Mouse (Mus musculus) heart, embryonic 12.5 days (tissue): ENCODE measurements around the gene Dnajb14. TPM values are rescaled to one million over a fixed set of nuclear protein-coding genes. Genes with fewer than 3 reads are reported as not detected.

Source experiments
- polyA plus RNA-seq: library from polyadenylated mRNA; unstranded; fragments of >200 nt; fragmentation: Nextera tagmentation; extraction: Ambion mirVana; gene quantifications from 2 replicates; pipeline ENCODE4 v1.2.1, GENCODE M21; 2016

The Dnajb14 gene
- polyA plus RNA-seq, 1 experiment from 2014 or later: 14.1 TPM

Other genes starting within 250 kb of the Dnajb14 start
- gene Ddit4l, start 246.1 kb upstream of the Dnajb14 start, polyA plus RNA-seq: 5.9 and 6.5 TPM in 2 replicates
- gene Gm21962, start 196.2 kb upstream of the Dnajb14 start, polyA plus RNA-seq: not detected in 2 replicates
- 1,274 and 1,305 TPM in 2 replicates for gene H2afz, start 3.2 kb upstream of the Dnajb14 start, polyA plus RNA-seq
- 86.3 and 92.0 TPM in 2 replicates for gene Lamtor3, start 50.8 kb downstream of the Dnajb14 start, polyA plus RNA-seq
- gene Dapp1, start 113.9 kb downstream of the Dnajb14 start, polyA plus RNA-seq: 14.8 and 15.1 TPM in 2 replicates
- gene 1110002E22Rik, start 197.4 kb downstream of the Dnajb14 start, polyA plus RNA-seq: 12.1 and 12.4 TPM in 2 replicates
- 0.27 and 0.73 TPM in 2 replicates for gene Gm5105, start 199.7 kb downstream of the Dnajb14 start, polyA plus RNA-seq